ENCODE assay signal across 9 mouse cellular contexts in genomic region chr6:12315070-12315909, GRCm38 (mm10).
DNase-seq lines count a peak whose midpoint lies in the region; ATAC-seq and TF ChIP-seq lines count a peak whose summit lies in the region.
"Had no signal": no experiment of that assay in that cellular context is flagged by ENCODE, and none has a peak within 500 bp of the region (broad histone marks: within the 10 kb centered on the region; RNA-seq: fewer than 3 reads in every experiment).

No protein-coding gene starts in this region.

- no peak for TF ChIP-seq POLR2A in MEL (IDR thresholded peaks at IDR 0.05; ENCODE audit: control insufficient read depth in 1 of 2, insufficient read depth in 1 of 2, low read depth in 1 of 2, low read length in 2 of 2, poor library complexity in 1 of 2)

- H3K4me3 ChIP-seq in kidney, embryonic 14.5 days (ENCODE audit: low read length), result no peak overlapping the region
- H3K4me3 ChIP-seq in kidney, embryonic 15.5 days (replicated peaks), result no peak overlapping the region
- H3K4me3 ChIP-seq in MEL (ENCODE audit: control insufficient read depth in 1 of 2, insufficient read depth in 1 of 2, low read depth in 2 of 2, low read length in 2 of 2), result no peak overlapping the region
- H3K4me3 ChIP-seq in intestine, embryonic 15.5 days (replicated peaks), result no peak overlapping the region
- H3K4me3 ChIP-seq: stomach, embryonic 15.5 days had no signal

- no peaks in the 10 kb centered on the region for H3K4me1 ChIP-seq in kidney, embryonic 14.5 days (ENCODE audit: control insufficient read depth, insufficient read depth, low read length)
- H3K4me1 ChIP-seq in kidney, embryonic 15.5 days, result no peaks in the 10 kb centered on the region
- H3K4me1 ChIP-seq in MEL (ENCODE audit: control insufficient read depth in 1 of 2, insufficient read depth in 2 of 2, low read length in 2 of 2), result no peaks in the 10 kb centered on the region
- no peaks in the 10 kb centered on the region for H3K4me1 ChIP-seq in intestine, embryonic 15.5 days (replicated peaks)
- H3K4me1 ChIP-seq: stomach, embryonic 15.5 days had no signal

- DNase-seq in MEL (ENCODE audit: low read depth, low spot score), result peak; percentile 44
- DNase-seq in embryo, embryonic 11 days, result peak; percentile 48
- DNase-seq in layer of hippocampus, adult 9-11 months, result peak; percentile 20
- DNase-seq in thymus, postnatal 0 days (ENCODE audit: low spot score), result peak; percentile 59
- DNase-seq in spleen, postnatal 10 days (ENCODE audit: low spot score in 2 of 2), result no peak

- peak; percentile 78 for TF ChIP-seq RAD21 in MEL (IDR thresholded peaks at IDR 0.05; ENCODE audit: low read depth, low read length)

- TF ChIP-seq CTCF in MEL (IDR thresholded peaks at IDR 0.05 in 2 of 3, conservative IDR thresholded peaks at IDR 0.05 in 1 of 3; ENCODE audit: control insufficient read depth in 1 of 3, insufficient read depth in 1 of 3, low read depth in 2 of 3, low read length in 3 of 3, poor library complexity in 1 of 3, severe bottlenecking in 1 of 3), result peak in 2 of 3 experiments; percentile 14 to 66; a peak in 3 of 6 replicates

- no peak overlapping the region for H3K4me2 ChIP-seq in kidney, embryonic 14.5 days (replicated peaks; ENCODE audit: low read depth, low read length)
- H3K4me2 ChIP-seq in kidney, embryonic 15.5 days, result no peak overlapping the region
- no peak overlapping the region for H3K4me2 ChIP-seq in intestine, embryonic 15.5 days (replicated peaks)
- H3K4me2 ChIP-seq: stomach, embryonic 15.5 days had no signal

- no peak for TF ChIP-seq EP300 in MEL (IDR thresholded peaks at IDR 0.05; ENCODE audit: low read depth in 1 of 2, low read length in 2 of 2)

- no peaks in the 10 kb centered on the region for H3K27me3 ChIP-seq in kidney, embryonic 14.5 days (ENCODE audit: control insufficient read depth, insufficient read depth, low read length)
- no peaks in the 10 kb centered on the region for H3K27me3 ChIP-seq in kidney, embryonic 15.5 days
- no peaks in the 10 kb centered on the region for H3K27me3 ChIP-seq in MEL (ENCODE audit: control insufficient read depth in 1 of 2, insufficient read depth in 2 of 2, low read length in 2 of 2)
- H3K27me3 ChIP-seq in intestine, embryonic 15.5 days (replicated peaks), result no peaks in the 10 kb centered on the region
- H3K27me3 ChIP-seq: stomach, embryonic 15.5 days had no signal

- H3K27ac ChIP-seq in kidney, embryonic 14.5 days (ENCODE audit: low read depth, low read length), result no peak overlapping the region
- H3K27ac ChIP-seq in kidney, embryonic 15.5 days, result no peak overlapping the region
- H3K27ac ChIP-seq in MEL (ENCODE audit: control insufficient read depth, low read depth, low read length), result no peak overlapping the region
- no peak overlapping the region for H3K27ac ChIP-seq in intestine, embryonic 15.5 days
- H3K27ac ChIP-seq: stomach, embryonic 15.5 days had no signal

- no peak overlapping the region for H3K9ac ChIP-seq in kidney, embryonic 14.5 days (ENCODE audit: low read depth, low read length)
- no peak overlapping the region for H3K9ac ChIP-seq in kidney, embryonic 15.5 days
- no peak overlapping the region for H3K9ac ChIP-seq in MEL (ENCODE audit: control insufficient read depth, low read depth, low read length, poor library complexity, severe bottlenecking)
- H3K9ac ChIP-seq in intestine, embryonic 15.5 days, result no peak overlapping the region
- H3K9ac ChIP-seq: stomach, embryonic 15.5 days had no signal

- H3K79me2 ChIP-seq in MEL (ENCODE audit: control insufficient read depth, insufficient read depth, low read length, poor library complexity), result no peaks in the 10 kb centered on the region

- no peaks in the 10 kb centered on the region for H3K9me3 ChIP-seq in kidney, embryonic 14.5 days (ENCODE audit: control insufficient read depth, low read length)
- H3K9me3 ChIP-seq in kidney, embryonic 15.5 days (replicated peaks), result no peaks in the 10 kb centered on the region
- H3K9me3 ChIP-seq in MEL (replicated peaks; ENCODE audit: insufficient read depth, low read length), result no peaks in the 10 kb centered on the region
- no peaks in the 10 kb centered on the region for H3K9me3 ChIP-seq in intestine, embryonic 15.5 days
- H3K9me3 ChIP-seq: stomach, embryonic 15.5 days had no signal

- ATAC-seq in kidney, embryonic 14.5 days (ENCODE audit: low FRiP score, low TSS enrichment), result 0 out of 2 replicates have a peak, but pooled peaks have one; percentile 16
- no peak; the same call in none of the 2 replicates for ATAC-seq in kidney, embryonic 15.5 days (replicated peaks; ENCODE audit: low FRiP score)
- ATAC-seq in intestine, embryonic 15.5 days, result no peak

- no peaks in the 10 kb centered on the region for H3K36me3 ChIP-seq in kidney, embryonic 14.5 days (ENCODE audit: control insufficient read depth, insufficient read depth, low read length)
- H3K36me3 ChIP-seq in kidney, embryonic 15.5 days, result no peaks in the 10 kb centered on the region
- H3K36me3 ChIP-seq in MEL (ENCODE audit: control insufficient read depth in 1 of 2, insufficient read depth in 2 of 2, low read length in 2 of 2), result no peaks in the 10 kb centered on the region
- H3K36me3 ChIP-seq in intestine, embryonic 15.5 days, result no peaks in the 10 kb centered on the region
- H3K36me3 ChIP-seq: stomach, embryonic 15.5 days had no signal

- 40% methylated on average over 7 of the region's 7 CpGs for WGBS in kidney, embryonic 14.5 days
- 38% methylated on average over 7 of the region's 7 CpGs for WGBS in kidney, embryonic 15.5 days
- 51% methylated on average over 7 of the region's 7 CpGs for WGBS in intestine, embryonic 15.5 days

TF ChIP-seq in MEL, 35 proteins besides CTCF, POLR2A, EP300 and RAD21:
- TF ChIP-seq SMC3 (IDR thresholded peaks at IDR 0.05; ENCODE audit: low read depth, low read length), result peak; percentile 78
- TF ChIP-seq ZC3H11A (IDR thresholded peaks at IDR 0.05; ENCODE audit: low read depth, low read length), result peak; percentile 50
- TF ChIP-seq POLR2AphosphoS5 (IDR thresholded peaks at IDR 0.05; ENCODE audit: borderline replicate concordance, low read depth, low read length), result no peak
- TF ChIP-seq ETS1 (IDR thresholded peaks at IDR 0.05; ENCODE audit: low read depth, low read length), result no peak
- TF ChIP-seq RCOR1 (IDR thresholded peaks at IDR 0.05; ENCODE audit: low read depth, low read length), result no peak
- TF ChIP-seq GATA1 (IDR thresholded peaks at IDR 0.05; ENCODE audit: low read depth, low read length), result no peak
- TF ChIP-seq MYC (IDR thresholded peaks at IDR 0.05; ENCODE audit: low read depth, low read length), result no peak
- TF ChIP-seq MAX (IDR thresholded peaks at IDR 0.05; ENCODE audit: low read length), result no peak
- no peak for TF ChIP-seq ZMIZ1 (IDR thresholded peaks at IDR 0.05; ENCODE audit: low read depth, low read length)
- TF ChIP-seq TBP (IDR thresholded peaks at IDR 0.05; ENCODE audit: low read depth, low read length), result no peak

Comparison
In these comparisons a context has a peak if more than half of its experiments do, and no peak if none do; other contexts are left out.
1. DNase-seq: peak in MEL (single experiment), embryo, embryonic 11 days (single experiment), layer of hippocampus, adult 9-11 months (single experiment) and thymus, postnatal 0 days (single experiment); none in spleen, postnatal 10 days (0 of 2).